Mouse (Mus musculus) liver, embryonic 13.5 days (tissue): ENCODE measurements around the gene Tdp1. TPM values are rescaled to one million over a fixed set of nuclear protein-coding genes. Genes with fewer than 3 reads are reported as not detected.
A peak's percentile ranks its signal among the peaks of the same experiment; 100 is the strongest.

Experiments used
- ATAC-seq: fragments of 200-750 bp; cut with Nextera tagmentation; 2 replicates; pipeline ENCODE4 v1.8.0; 2017; ENCODE audit warnings: low read depth, mild to moderate bottlenecking, moderate number of reproducible peaks, moderate library complexity
- DNase-seq: peaks from one replicate; pipeline ENCODE4 v3.0.0; 2022
- H3K27ac ChIP-seq: fragments of 300-500 bp; sonication (generic); 2 replicates; pipeline ENCODE4 v1.5.1; 2015; ENCODE audit warnings: moderate library complexity, mild to moderate bottlenecking, inconsistent platforms
- H3K27me3 ChIP-seq: fragments of 300-500 bp; sonication (generic); 2 replicates; pipeline ENCODE4 v1.6.1; 2015; ENCODE audit warnings: mild to moderate bottlenecking, inconsistent platforms
- H3K36me3 ChIP-seq: fragments of 300-500 bp; sonication (generic); 2 replicates; pipeline ENCODE4 v1.6.1; 2015; ENCODE audit warnings: mild to moderate bottlenecking, inconsistent platforms
- H3K4me1 ChIP-seq: fragments of 300-500 bp; sonication (generic); replicated peaks from 2 replicates; pipeline ENCODE4 v1.6.1; 2015; ENCODE audit warnings: inconsistent platforms
- H3K4me2 ChIP-seq: fragments of 300-500 bp; sonication (generic); 2 replicates; pipeline ENCODE4 v1.6.1; 2015; ENCODE audit warnings: inconsistent platforms, mild to moderate bottlenecking, moderate library complexity
- H3K4me3 ChIP-seq: fragments of 300-500 bp; sonication (generic); replicated peaks from 2 replicates; pipeline ENCODE4 v1.5.1; 2015; ENCODE audit warnings: mild to moderate bottlenecking, inconsistent platforms
- H3K9ac ChIP-seq: fragments of 300-500 bp; sonication (generic); 2 replicates; pipeline ENCODE4 v1.6.1; 2015; ENCODE audit warnings: mild to moderate bottlenecking, inconsistent platforms
- H3K9me3 ChIP-seq: fragments of 300-500 bp; sonication (generic); replicated peaks from 2 replicates; pipeline ENCODE4 v1.6.1; 2016; ENCODE audit warnings: inconsistent platforms
- WGBS: fragments of 180-500 bp; shearing (Covaris S2); methylation state at CpG from one replicate; pipeline ENCODE4 v1.1.7; 2015; ENCODE audit not compliant: insufficient replicate concordance; 5-methylcytosine and 5-hydroxymethylcytosine counted together
- polyA plus RNA-seq: library from polyadenylated mRNA; unstranded; fragments of >200 nt; fragmentation: Nextera tagmentation; extraction: Ambion mirVana; gene quantifications from 2 replicates; pipeline ENCODE4 v1.2.1, GENCODE M21; 2015

Tdp1 gene
- polyA plus RNA-seq, result 33.2 and 35.4 TPM in 2 replicates

GRCm38 (mm10) chr12:99884269-99885261 lies at the start of gene Tdp1, which contains the start of gene Efcab11:
Gene Tdp1, plus strand, starts transcription at chr12:99884517.
Gene Efcab11, minus strand, starts transcription at chr12:99884439.
- Histone ChIP-seq H3K4me1 (peaks cover 28% of the 10 kb centered on the region), H3K36me3 (peaks cover 4% of the 10 kb centered on the region), H3K4me3 (peak within 1 kb of the TSS; percentile 76), H3K4me2 (peak within 1 kb of the TSS; percentile 93), H3K9ac (peak within 1 kb of the TSS; percentile 91), H3K9me3 (no peaks in the 10 kb centered on the region), H3K27me3 (no peaks in the 10 kb centered on the region), H3K27ac (peak within 1 kb of the TSS; percentile 94)
- ATAC-seq (peak; percentile 84), DNase-seq (peak; percentile 83)
- WGBS, result under 1% methylated on average over 64 of the region's 73 CpGs

DNA sequence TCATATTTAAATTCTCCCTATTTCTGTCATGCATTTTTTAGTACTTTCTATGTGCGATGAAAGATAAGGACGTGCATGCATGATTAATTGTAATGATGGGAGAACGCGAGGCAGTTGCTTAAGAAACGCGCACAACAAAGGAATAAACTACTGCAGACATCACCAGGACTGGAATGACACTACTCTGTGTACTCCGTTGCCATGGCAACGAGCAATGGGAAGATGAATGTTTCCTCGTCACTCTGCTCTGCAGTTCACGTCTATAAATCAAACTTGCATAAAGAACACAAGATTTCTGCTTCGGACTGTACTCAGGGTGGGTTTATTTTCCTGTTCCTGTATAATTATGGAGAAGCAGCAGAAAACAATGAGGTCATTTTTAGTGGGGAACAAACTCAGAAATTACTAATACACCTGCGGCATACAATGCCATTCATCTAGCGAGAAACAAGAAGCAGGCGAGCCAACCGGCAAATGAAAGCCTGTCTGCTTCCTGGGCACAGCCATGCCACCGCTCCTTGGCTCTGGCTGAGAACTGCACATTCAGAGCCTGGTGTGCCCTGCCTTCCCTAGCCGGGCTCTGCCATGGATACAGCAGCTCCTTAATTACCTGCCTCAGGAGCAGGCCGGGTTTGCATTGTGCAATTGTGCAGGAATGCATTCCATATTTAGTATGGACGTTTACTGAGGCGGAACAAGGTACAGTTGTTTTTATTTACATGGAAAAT lies 47.7 kb upstream of the Tdp1 start:
- Histone ChIP-seq H3K9me3 (no peaks in the 10 kb centered on the region), H3K27ac (no peak overlapping the region)
- no peak for DNase-seq

DNA sequence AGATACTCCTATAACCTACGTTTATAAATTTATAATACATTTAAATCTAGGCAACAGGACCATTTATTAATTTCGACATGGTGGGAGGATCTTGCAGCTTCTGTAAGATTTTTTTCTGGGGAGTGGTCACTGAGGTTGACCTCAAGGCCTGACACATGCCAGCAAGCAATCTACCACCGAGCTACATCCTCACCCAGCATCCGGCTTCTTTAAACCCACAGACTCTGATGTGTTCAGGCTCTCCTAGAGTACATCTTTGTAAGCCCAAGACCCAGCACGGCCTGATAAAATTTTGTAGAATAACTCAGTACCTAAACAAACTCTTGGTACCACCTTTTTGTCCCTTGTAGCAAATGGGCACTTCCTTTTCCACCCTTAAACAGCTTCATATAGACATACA lies 46.8 kb upstream of the Tdp1 start:
- WGBS, result 56% methylated on average over 5 of the region's 5 CpGs
- H3K27me3 ChIP-seq, result no peaks in the 10 kb centered on the region
- no peak overlapping the region for H3K4me3 ChIP-seq
- 0 out of 2 replicates have a peak, but pooled peaks cover 1% of the 10 kb centered on the region for H3K4me1 ChIP-seq
- H3K36me3 ChIP-seq, result no peaks in the 10 kb centered on the region
- DNase-seq, result no peak
- H3K4me2 ChIP-seq, result no peak overlapping the region
- no peak overlapping the region for H3K9ac ChIP-seq
- ATAC-seq, result no peak
- H3K27ac ChIP-seq, result no peak overlapping the region
- H3K9me3 ChIP-seq, result no peaks in the 10 kb centered on the region

More for the DNA sequence above, 47.7 kb upstream of the Tdp1 start:
- H3K4me3 ChIP-seq, result no peak overlapping the region
- ATAC-seq, result no peak
- no peak overlapping the region for H3K9ac ChIP-seq
- H3K4me1 ChIP-seq, result no peaks in the 10 kb centered on the region
- no peaks in the 10 kb centered on the region for H3K27me3 ChIP-seq
- no peaks in the 10 kb centered on the region for H3K36me3 ChIP-seq
- 76% methylated on average over 20 of the region's 20 CpGs for WGBS
- no peak overlapping the region for H3K4me2 ChIP-seq

DNA sequence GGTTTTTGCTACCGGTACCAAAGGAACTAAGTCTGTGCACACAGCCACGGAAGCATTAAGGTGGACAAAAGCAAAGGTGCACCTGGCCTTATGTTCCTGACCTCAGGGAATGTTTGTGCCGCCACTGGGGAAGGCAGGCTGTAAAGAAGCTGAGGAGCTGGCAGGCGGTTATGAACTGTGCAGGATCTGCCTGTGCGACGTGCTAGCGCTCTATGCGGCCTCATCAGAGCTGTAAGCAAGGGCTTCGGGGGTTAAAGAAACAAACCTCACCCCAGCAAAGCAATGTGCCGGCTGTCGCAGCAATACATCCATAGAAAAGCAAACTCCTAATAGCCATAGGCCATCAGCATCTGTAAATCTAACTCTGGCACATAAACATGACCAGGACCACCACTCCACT lies 46.2 kb upstream of the Tdp1 start:
- peaks cover 3% of the 10 kb centered on the region; the same call in 1 of the 2 replicates for H3K4me1 ChIP-seq
- no peak for ATAC-seq
- no peak for DNase-seq
- H3K9me3 ChIP-seq, result no peaks in the 10 kb centered on the region
- H3K9ac ChIP-seq, result no peak overlapping the region
- no peak overlapping the region for H3K4me3 ChIP-seq
- WGBS, result 79% methylated on average over 11 of the region's 11 CpGs
- no peak overlapping the region for H3K27ac ChIP-seq
- H3K36me3 ChIP-seq, result no peaks in the 10 kb centered on the region
- H3K27me3 ChIP-seq, result no peaks in the 10 kb centered on the region
- H3K4me2 ChIP-seq, result no peak overlapping the region

DNA sequence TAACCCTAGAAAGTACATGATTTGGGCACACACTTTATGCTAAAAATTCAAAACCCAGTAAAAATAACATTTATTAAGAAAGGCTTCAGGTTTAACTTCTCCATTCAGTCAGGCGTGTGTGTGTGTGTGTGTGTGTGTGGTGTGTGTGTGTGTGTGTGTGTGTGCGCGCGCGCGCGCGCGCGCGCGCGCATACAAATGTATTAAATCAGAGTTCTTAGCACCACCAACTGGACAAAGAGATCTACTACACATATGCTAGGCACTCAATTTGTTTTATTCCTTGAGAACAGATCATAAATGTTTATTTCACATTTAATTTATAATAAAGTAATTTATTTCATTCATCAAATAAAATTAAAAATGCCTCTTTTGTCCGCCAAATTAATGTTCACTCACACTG lies 45.6 kb upstream of the Tdp1 start:
- Histone ChIP-seq H3K4me3 (no peak overlapping the region), H3K27me3 (no peaks in the 10 kb centered on the region), H3K27ac (no peak overlapping the region), H3K9me3 (no peaks in the 10 kb centered on the region), H3K4me1 (peaks cover 3% of the 10 kb centered on the region; the same call in 1 of the 2 replicates), H3K4me2 (no peak overlapping the region), H3K9ac (no peak overlapping the region), H3K36me3 (no peaks in the 10 kb centered on the region)
- WGBS, result 75% methylated on average over 14 of the region's 14 CpGs
- DNase-seq (no peak), ATAC-seq (no peak)

GRCm38 (mm10) chr12:99844951-99845350 lies 39.4 kb upstream of the Tdp1 start:
- H3K36me3 ChIP-seq, result no peaks in the 10 kb centered on the region
- peaks cover 3% of the 10 kb centered on the region; the same call in 1 of the 2 replicates for H3K4me1 ChIP-seq
- 73% methylated on average over 8 of the region's 8 CpGs for WGBS
- no peak overlapping the region for H3K4me3 ChIP-seq
- H3K9ac ChIP-seq, result no peak overlapping the region
- H3K4me2 ChIP-seq, result no peak overlapping the region
- ATAC-seq (no peak), DNase-seq (no peak)
- no peak overlapping the region for H3K27ac ChIP-seq
- H3K9me3 ChIP-seq, result no peaks in the 10 kb centered on the region
- H3K27me3 ChIP-seq, result no peaks in the 10 kb centered on the region

- no peaks in the 10 kb centered on the region for H3K27me3 ChIP-seq
- no peaks in the 10 kb centered on the region for H3K36me3 ChIP-seq
- H3K27ac ChIP-seq, result no peak overlapping the region
- DNase-seq (no peak), ATAC-seq (no peak)
- no peaks in the 10 kb centered on the region for H3K9me3 ChIP-seq
- 64% methylated on average over 2 of the region's 2 CpGs for WGBS
- no peak overlapping the region for H3K4me2 ChIP-seq
- no peak overlapping the region for H3K9ac ChIP-seq
- no peaks in the 10 kb centered on the region for H3K4me1 ChIP-seq
- no peak overlapping the region for H3K4me3 ChIP-seq
Observed at GRCm38 (mm10) chr12:99849996-99850395, 34.3 kb upstream of the Tdp1 start.

- no peak for ATAC-seq
- Histone ChIP-seq H3K36me3 (no peaks in the 10 kb centered on the region), H3K4me1 (no peaks in the 10 kb centered on the region), H3K9me3 (no peaks in the 10 kb centered on the region), H3K4me3 (no peak overlapping the region), H3K27ac (no peak overlapping the region), H3K4me2 (no peak overlapping the region), H3K9ac (no peak overlapping the region), H3K27me3 (no peaks in the 10 kb centered on the region)
- 75% methylated on average over 14 of the region's 14 CpGs for WGBS
- no peak for DNase-seq
Observed at GRCm38 (mm10) chr12:99853323-99854258, 30.7 kb upstream of the Tdp1 start.

GRCm38 (mm10) chr12:99856011-99856410 lies 28.3 kb upstream of the Tdp1 start:
- Histone ChIP-seq H3K27me3 (no peaks in the 10 kb centered on the region), H3K4me2 (no peak overlapping the region), H3K9ac (no peak overlapping the region), H3K4me3 (no peak overlapping the region), H3K36me3 (no peaks in the 10 kb centered on the region), H3K4me1 (peaks cover 5% of the 10 kb centered on the region), H3K9me3 (no peaks in the 10 kb centered on the region), H3K27ac (no peak overlapping the region)
- ATAC-seq (no peak), DNase-seq (no peak)
- WGBS, result 77% methylated on average over 9 of the region's 9 CpGs

- H3K9me3 ChIP-seq, result no peaks in the 10 kb centered on the region
- no peaks in the 10 kb centered on the region for H3K36me3 ChIP-seq
- H3K4me3 ChIP-seq, result no peak overlapping the region
- 79% methylated on average over 5 of the region's 5 CpGs for WGBS
- no peak overlapping the region for H3K9ac ChIP-seq
- DNase-seq (no peak), ATAC-seq (no peak)
- H3K27me3 ChIP-seq, result no peaks in the 10 kb centered on the region
- H3K4me2 ChIP-seq, result no peak overlapping the region
- H3K4me1 ChIP-seq, result peaks cover 5% of the 10 kb centered on the region
- H3K27ac ChIP-seq, result no peak overlapping the region
Observed at GRCm38 (mm10) chr12:99858664-99859063, 25.7 kb upstream of the Tdp1 start.
